Mouse (Mus musculus) heart, embryonic 14.5 days (tissue): ENCODE data around the gene Spib. TPM values are rescaled to one million over a fixed set of nuclear protein-coding genes. Genes with fewer than 3 reads are reported as not detected.

Source experiments
- ATAC-seq: fragments of 200-750 bp; cut with Nextera tagmentation; 2 replicates; pipeline ENCODE4 v1.8.0; 2017; ENCODE audit warnings: low read depth, moderate TSS enrichment; ENCODE audit not compliant: insufficient number of reproducible peaks, insufficient read depth, low FRiP score
- H3K27ac ChIP-seq, 2 experiments: fragments of 200-500 bp in 1 of 2; fragments of 300-500 bp in 1 of 2; sonication (generic) in 1 of 2; replicated peaks in 1 of 2; 2 replicates each; pipeline ENCODE4 v1.5.1; 2012 to 2014; ENCODE audit warnings: low read depth in 2 of 2, low read length in 2 of 2, control low read depth in 1 of 2, mild to moderate bottlenecking in 1 of 2, mixed read lengths in 1 of 2; ENCODE audit not compliant: control insufficient read depth in 1 of 2, insufficient read depth in 1 of 2
- H3K27me3 ChIP-seq: fragments of 300-500 bp; sonication (generic); 2 replicates; pipeline ENCODE4 v1.6.1; 2014; ENCODE audit warnings: mild to moderate bottlenecking, low read length, control low read depth; ENCODE audit not compliant: control insufficient read depth, insufficient read depth
- H3K36me3 ChIP-seq: fragments of 300-500 bp; sonication (generic); 2 replicates; pipeline ENCODE4 v1.6.1; 2014; ENCODE audit warnings: mild to moderate bottlenecking, control low read depth, low read length, mixed read lengths; ENCODE audit not compliant: control insufficient read depth, insufficient read depth
- H3K4me1 ChIP-seq, 2 experiments: fragments of 200-500 bp in 1 of 2; fragments of 300-500 bp in 1 of 2; sonication (generic) in 1 of 2; 2 replicates each; pipeline ENCODE4 v1.6.1; 2012 to 2014; ENCODE audit warnings: low read length in 2 of 2, control low read depth in 1 of 2, mixed read lengths in 1 of 2; ENCODE audit not compliant: control insufficient read depth in 2 of 2, insufficient read depth in 2 of 2
- H3K4me2 ChIP-seq: fragments of 300-500 bp; sonication (generic); 2 replicates; pipeline ENCODE4 v1.6.1; 2014; ENCODE audit warnings: mild to moderate bottlenecking, low read length
- H3K4me3 ChIP-seq, 2 experiments: fragments of 200-500 bp in 1 of 2; fragments of 300-500 bp in 1 of 2; sonication (generic) in 1 of 2; 2 replicates each; pipeline ENCODE4 v1.5.1; 2012 to 2014; ENCODE audit warnings: low read length in 2 of 2, mild to moderate bottlenecking in 2 of 2, control low read depth in 1 of 2, low read depth in 1 of 2, moderate library complexity in 1 of 2; ENCODE audit not compliant: control insufficient read depth in 1 of 2, insufficient read depth in 1 of 2
- H3K9ac ChIP-seq: fragments of 300-500 bp; sonication (generic); 2 replicates; pipeline ENCODE4 v1.6.1; 2014; ENCODE audit warnings: mild to moderate bottlenecking, low read length
- H3K9me3 ChIP-seq: fragments of 300-500 bp; sonication (generic); 2 replicates; pipeline ENCODE4 v1.6.1; 2016; ENCODE audit warnings: low read length, control low read depth; ENCODE audit not compliant: control insufficient read depth
- WGBS: fragments of 180-500 bp; shearing (Covaris S2); extraction: QIAGEN DNeasy Blood & Tissue Kit; methylation state at CpG from one replicate; pipeline ENCODE4 v1.1.7; 2014; 5-methylcytosine and 5-hydroxymethylcytosine counted together
- polyA plus RNA-seq: library from polyadenylated mRNA; unstranded; fragments of >200 nt; fragmentation: Nextera tagmentation; extraction: Ambion mirVana; gene quantifications from 2 replicates; pipeline ENCODE4 v1.2.1, GENCODE M21; 2014

The Spib gene
- polyA plus RNA-seq: not detected in 2 replicates

- WGBS: 76% methylated on average over 4 of the region's 4 CpGs
- no peak within 1 kb of the TSS for H3K4me3 ChIP-seq
- no peak within 1 kb of the TSS for H3K27ac ChIP-seq
- no peak within 1 kb of the TSS for H3K4me2 ChIP-seq
- H3K27me3 ChIP-seq: peaks cover 14% of the 10 kb centered on the region
- no peaks in the 10 kb centered on the region for H3K9me3 ChIP-seq
- H3K36me3 ChIP-seq: peaks cover 46% of the 10 kb centered on the region
- no peak within 1 kb of the TSS for H3K9ac ChIP-seq
- H3K4me1 ChIP-seq: peaks cover 5 to 17% of the 10 kb centered on the region in 2 experiments
- no peak for ATAC-seq
These were observed at the start of gene Spib for GRCm38 (mm10) chr7:44531946-44532732. TSS of gene Spib (minus strand) at chr7:44532071.

GRCm38 (mm10) chr7:44581637-44582036 lies 49.8 kb upstream of the Spib start:
- Histone ChIP-seq H3K4me3 (no peak overlapping the region), H3K36me3 (no peaks in the 10 kb centered on the region), H3K9me3 (peaks cover 3% of the 10 kb centered on the region; the same call in 1 of the 2 replicates), H3K4me2 (no peak overlapping the region), H3K4me1 (peaks cover 0 to 4% of the 10 kb centered on the region in 2 experiments; a peak in 1 of 4 replicates), H3K27me3 (peaks cover 25% of the 10 kb centered on the region), H3K9ac (no peak overlapping the region), H3K27ac (no peak overlapping the region)
- ATAC-seq: no peak
- WGBS: 52% methylated on average over 6 of the region's 6 CpGs

- Histone ChIP-seq H3K4me3 (no peak overlapping the region), H3K4me1 (no peaks in the 10 kb centered on the region)
- 48% methylated on average over 5 of the region's 5 CpGs for WGBS
These were observed 44.5 kb upstream of the Spib start for GRCm38 (mm10) chr7:44576333-44576844.

GRCm38 (mm10) chr7:44572956-44573484 lies 41.1 kb upstream of the Spib start:
- no peaks in the 10 kb centered on the region for H3K36me3 ChIP-seq
- H3K4me3 ChIP-seq: no peak overlapping the region
- H3K9me3 ChIP-seq: no peaks in the 10 kb centered on the region
- 80% methylated on average over 5 of the region's 5 CpGs for WGBS
- no peak overlapping the region for H3K9ac ChIP-seq
- H3K27me3 ChIP-seq: 0 out of 2 replicates have a peak, but pooled peaks cover 2% of the 10 kb centered on the region
- no peak overlapping the region for H3K27ac ChIP-seq
- no peaks in the 10 kb centered on the region for H3K4me1 ChIP-seq
- H3K4me2 ChIP-seq: no peak overlapping the region
- ATAC-seq: no peak

More at GRCm38 (mm10) chr7:44576333-44576844, 44.5 kb upstream of the Spib start:
- no peaks in the 10 kb centered on the region for H3K36me3 ChIP-seq
- no peak overlapping the region for H3K27ac ChIP-seq
- no peak for ATAC-seq
- H3K9me3 ChIP-seq: peaks cover 3% of the 10 kb centered on the region; the same call in 1 of the 2 replicates
- no peak overlapping the region for H3K9ac ChIP-seq
- H3K4me2 ChIP-seq: no peak overlapping the region
- H3K27me3 ChIP-seq: 0 out of 2 replicates have a peak, but pooled peaks cover 4% of the 10 kb centered on the region

- Histone ChIP-seq H3K9ac (no peak within 1 kb of the TSS), H3K27me3 (0 out of 2 replicates have a peak, but pooled peaks cover 2% of the 10 kb centered on the region), H3K36me3 (no peaks in the 10 kb centered on the region), H3K9me3 (no peaks in the 10 kb centered on the region), H3K4me2 (no peak within 1 kb of the TSS), H3K27ac (no peak within 1 kb of the TSS), H3K4me1 (no peaks in the 10 kb centered on the region), H3K4me3 (no peak within 1 kb of the TSS)
- WGBS: 37% methylated on average over 7 of the region's 7 CpGs
- ATAC-seq: no peak
These were observed 40.4 kb upstream of the Spib start, which contains the start of gene Napsa for GRCm38 (mm10) chr7:44572213-44572701. TSS of gene Napsa (plus strand) at chr7:44572380.

GRCm38 (mm10) chr7:44571811-44572210 lies 39.9 kb upstream of the Spib start:
- ATAC-seq: no peak
- Histone ChIP-seq H3K36me3 (no peaks in the 10 kb centered on the region), H3K4me1 (no peaks in the 10 kb centered on the region), H3K27ac (no peak overlapping the region), H3K27me3 (0 out of 2 replicates have a peak, but pooled peaks cover 2% of the 10 kb centered on the region), H3K4me3 (no peak overlapping the region), H3K9ac (no peak overlapping the region), H3K9me3 (no peaks in the 10 kb centered on the region), H3K4me2 (no peak overlapping the region)
- 80% methylated on average over 4 of the region's 4 CpGs for WGBS

GRCm38 (mm10) chr7:44570989-44571388 lies 39.1 kb upstream of the Spib start:
- no peak overlapping the region for H3K27ac ChIP-seq
- H3K36me3 ChIP-seq: no peaks in the 10 kb centered on the region
- ATAC-seq: no peak
- 0 out of 2 replicates have a peak, but pooled peaks cover 2% of the 10 kb centered on the region for H3K27me3 ChIP-seq
- no peaks in the 10 kb centered on the region for H3K9me3 ChIP-seq
- H3K4me2 ChIP-seq: no peak overlapping the region
- WGBS: 74% methylated on average over 6 of the region's 6 CpGs
- H3K4me1 ChIP-seq: no peaks in the 10 kb centered on the region
- H3K4me3 ChIP-seq: no peak overlapping the region
- H3K9ac ChIP-seq: no peak overlapping the region
